Comparison of ENCODE assay signal across 1 mouse cellular context in the genomic region with DNA sequence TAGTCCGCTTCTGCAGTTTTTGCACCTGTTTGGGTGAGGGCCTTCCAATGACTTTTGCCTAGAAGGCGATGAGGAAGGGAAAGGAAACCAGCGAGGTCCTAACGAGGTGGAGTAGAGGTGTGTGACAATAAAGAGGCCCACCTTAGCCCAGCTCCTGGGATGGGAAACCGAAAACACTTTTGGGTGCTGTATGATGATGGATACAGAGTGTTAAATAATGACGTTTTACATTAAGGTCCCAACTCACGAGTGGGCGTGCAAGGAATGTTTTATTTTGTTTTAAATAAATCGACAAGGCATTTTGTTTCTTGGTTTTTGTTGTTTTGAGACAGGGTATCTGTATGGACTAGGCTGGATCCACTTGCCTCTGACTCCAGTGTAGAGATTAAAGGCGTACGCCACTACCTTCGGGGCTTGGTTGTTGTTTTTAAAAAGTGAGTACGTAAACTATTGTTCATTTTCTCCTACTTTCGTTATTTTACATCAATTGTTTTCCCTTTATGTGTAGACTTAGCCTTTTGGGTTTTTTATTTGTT.
TF ChIP-seq lines count a peak whose summit lies in the region.

No protein-coding gene starts in this region.

TF ChIP-seq in CH12.LX, 34 proteins besides CTCF, POLR2A, EP300 and RAD21:
- TF ChIP-seq GABPA (IDR thresholded peaks at IDR 0.05; ENCODE audit: insufficient replicate concordance, low read depth, low read length), result no peak
- no peak for TF ChIP-seq BHLHE40 (IDR thresholded peaks at IDR 0.05; ENCODE audit: low read depth, low read length)
- no peak for TF ChIP-seq MAZ (IDR thresholded peaks at IDR 0.05; ENCODE audit: low read depth, low read length)
- no peak for TF ChIP-seq MYC (IDR thresholded peaks at IDR 0.05; ENCODE audit: low read depth, low read length)
- no peak for TF ChIP-seq USF1 (IDR thresholded peaks at IDR 0.05; ENCODE audit: low read depth, low read length)
- TF ChIP-seq IRF4 (IDR thresholded peaks at IDR 0.05; ENCODE audit: low read depth, low read length), result no peak
- TF ChIP-seq ZC3H11A (IDR thresholded peaks at IDR 0.05; ENCODE audit: low read depth, low read length), result no peak
- no peak for TF ChIP-seq ZNF384 (IDR thresholded peaks at IDR 0.05; ENCODE audit: low read depth, low read length)
- no peak for TF ChIP-seq JUN (IDR thresholded peaks at IDR 0.05; ENCODE audit: insufficient read depth, low read depth, low read length)
- no peak for TF ChIP-seq PAX5 (IDR thresholded peaks at IDR 0.05; ENCODE audit: low read length)
